Mouse (Mus musculus) erythroblast, embryonic 14.5 days (primary cell): ENCODE measurements around the gene Snapin. TPM values are rescaled to one million over a fixed set of nuclear protein-coding genes. Genes with fewer than 3 reads are reported as not detected.

Source experiments
- H3K27me3 ChIP-seq: 2 replicates; pipeline ENCODE4 v1.6.1; 2012; ENCODE audit warnings: inconsistent platforms; ENCODE audit not compliant: control insufficient read depth
- H3K36me3 ChIP-seq: 2 replicates; pipeline ENCODE4 v1.6.1; 2012; ENCODE audit warnings: mild to moderate bottlenecking, inconsistent platforms; ENCODE audit not compliant: control insufficient read depth
- H3K4me1 ChIP-seq: 2 replicates; pipeline ENCODE4 v1.6.1; 2012; ENCODE audit warnings: inconsistent platforms; ENCODE audit not compliant: control insufficient read depth
- H3K4me3 ChIP-seq: replicated peaks from 2 replicates; pipeline ENCODE3; 2012; ENCODE audit warnings: moderate library complexity, mild to moderate bottlenecking, inconsistent platforms
- H3K9me3 ChIP-seq: 2 replicates; pipeline ENCODE4 v1.6.1; 2012; ENCODE audit warnings: low read length, inconsistent platforms, mixed read lengths; ENCODE audit not compliant: control insufficient read depth
- GATA1 ChIP-seq: IDR thresholded peaks from 2 replicates; pipeline ENCODE4 v1.6.1; 2012; ENCODE audit warnings: low read length, inconsistent platforms, mixed read lengths
- TAL1 ChIP-seq: IDR thresholded peaks from 3 replicates; pipeline ENCODE4 v1.6.1; 2012; ENCODE audit warnings: low read length, inconsistent platforms, mixed read lengths
- polyA plus RNA-seq: library from polyadenylated mRNA; stranded (reverse); fragments of >175 nt; gene quantifications from 2 replicates; pipeline ENCODE4 v1.2.3, GENCODE M21; 2012

Snapin gene
- polyA plus RNA-seq, 1 experiment: 0.14 TPM

DNA sequence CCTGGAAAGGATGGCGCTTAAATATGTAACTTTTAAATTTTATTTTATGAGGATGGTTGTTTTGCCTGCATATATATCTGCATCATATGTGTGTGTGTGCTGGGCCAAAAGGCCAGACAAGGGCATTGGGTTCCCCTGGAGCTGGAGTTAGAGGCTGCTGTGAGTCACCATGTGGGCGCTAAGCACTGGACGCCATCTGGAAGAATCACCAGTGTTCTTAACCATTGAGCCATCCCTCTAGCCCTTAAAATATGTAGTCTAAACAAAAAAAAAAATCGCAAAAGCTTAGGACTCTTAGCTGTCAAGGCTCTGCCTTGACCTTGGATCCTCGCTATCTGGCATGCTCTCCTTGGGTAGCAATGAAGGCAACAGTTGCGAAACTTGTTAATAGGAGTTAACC, 2.3 kb downstream of the Snapin start:
- Histone ChIP-seq H3K36me3 (peaks cover 62% of the 10 kb centered on the region), H3K4me3 (no peak overlapping the region), H3K4me1 (peaks cover 20% of the 10 kb centered on the region), H3K27me3 (no peaks in the 10 kb centered on the region), H3K9me3 (no peaks in the 10 kb centered on the region)
- TF ChIP-seq TAL1 (no peak), GATA1 (no peak)

DNA sequence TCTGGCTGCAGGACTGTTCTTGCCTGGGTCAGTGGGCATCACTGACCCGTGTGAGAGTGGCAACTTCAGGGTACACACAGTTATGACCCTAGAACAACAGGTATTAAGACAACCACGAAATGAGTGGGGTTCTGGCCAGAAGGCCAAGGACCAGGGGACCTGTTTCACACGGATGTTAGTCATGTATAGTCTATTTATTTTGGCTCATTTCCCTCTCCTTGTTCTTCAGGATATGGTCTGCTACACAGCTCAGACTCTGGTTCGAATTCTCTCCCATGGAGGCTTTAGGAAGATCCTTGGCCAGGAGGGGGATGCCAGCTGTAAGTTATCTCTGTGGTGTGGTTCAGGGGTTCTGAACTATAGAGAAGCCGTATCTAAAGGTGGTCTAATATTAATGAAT, 3.8 kb downstream of the Snapin start:
- Histone ChIP-seq H3K9me3 (no peaks in the 10 kb centered on the region), H3K4me3 (no peak overlapping the region), H3K27me3 (no peaks in the 10 kb centered on the region), H3K4me1 (peaks cover 20% of the 10 kb centered on the region), H3K36me3 (peaks cover 76% of the 10 kb centered on the region)
- TF ChIP-seq GATA1 (no peak), TAL1 (no peak)

DNA sequence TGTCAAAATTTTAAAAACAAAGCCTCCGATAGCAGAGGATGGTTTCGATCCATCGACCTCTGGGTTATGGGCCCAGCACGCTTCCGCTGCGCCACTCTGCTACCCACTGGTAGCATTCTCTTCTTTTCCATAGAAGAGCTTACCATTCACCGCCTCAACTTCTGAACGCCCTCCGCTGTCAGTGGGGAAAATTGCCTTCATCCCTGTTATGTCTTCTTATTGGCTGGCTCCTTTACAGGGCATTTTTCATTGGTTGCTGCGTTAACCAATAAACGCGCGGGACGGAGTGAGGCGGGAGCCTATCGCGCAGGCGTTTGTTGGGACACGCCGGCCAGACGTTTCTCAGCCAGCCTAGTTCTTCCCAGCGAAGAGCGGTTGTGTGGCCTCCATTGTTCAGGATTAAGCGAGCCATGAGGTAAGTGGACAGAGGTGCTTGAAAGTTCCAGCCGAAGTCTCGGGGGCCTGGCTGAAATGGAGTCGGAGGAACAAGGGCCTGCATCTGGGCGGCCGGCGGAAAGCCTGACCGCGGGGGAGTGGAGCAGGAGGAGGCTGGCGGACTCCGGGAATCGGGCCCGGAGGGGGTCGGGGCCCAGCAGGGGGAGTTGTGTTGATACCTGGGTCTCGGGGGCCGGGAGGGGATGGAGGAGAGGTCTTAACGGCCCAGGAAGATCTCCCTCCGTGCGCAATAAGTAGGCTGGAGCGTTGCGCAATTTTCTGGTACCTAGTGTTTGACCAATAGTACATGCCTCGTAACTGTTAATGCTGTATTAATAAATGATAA, 14.8 kb downstream of the Snapin start, which contains the start of gene Ilf2:
TSS of gene Ilf2 (plus strand) at position 296 of the 781 bp plus-strand sequence.
- H3K36me3 ChIP-seq: peaks cover 33% of the 10 kb centered on the region
- H3K4me3 ChIP-seq: peak within 1 kb of the TSS; percentile 97
- no peak for TF ChIP-seq GATA1
- no peak for TF ChIP-seq TAL1
- H3K27me3 ChIP-seq: no peaks in the 10 kb centered on the region
- H3K9me3 ChIP-seq: no peaks in the 10 kb centered on the region
- H3K4me1 ChIP-seq: peaks cover 17% of the 10 kb centered on the region

DNA sequence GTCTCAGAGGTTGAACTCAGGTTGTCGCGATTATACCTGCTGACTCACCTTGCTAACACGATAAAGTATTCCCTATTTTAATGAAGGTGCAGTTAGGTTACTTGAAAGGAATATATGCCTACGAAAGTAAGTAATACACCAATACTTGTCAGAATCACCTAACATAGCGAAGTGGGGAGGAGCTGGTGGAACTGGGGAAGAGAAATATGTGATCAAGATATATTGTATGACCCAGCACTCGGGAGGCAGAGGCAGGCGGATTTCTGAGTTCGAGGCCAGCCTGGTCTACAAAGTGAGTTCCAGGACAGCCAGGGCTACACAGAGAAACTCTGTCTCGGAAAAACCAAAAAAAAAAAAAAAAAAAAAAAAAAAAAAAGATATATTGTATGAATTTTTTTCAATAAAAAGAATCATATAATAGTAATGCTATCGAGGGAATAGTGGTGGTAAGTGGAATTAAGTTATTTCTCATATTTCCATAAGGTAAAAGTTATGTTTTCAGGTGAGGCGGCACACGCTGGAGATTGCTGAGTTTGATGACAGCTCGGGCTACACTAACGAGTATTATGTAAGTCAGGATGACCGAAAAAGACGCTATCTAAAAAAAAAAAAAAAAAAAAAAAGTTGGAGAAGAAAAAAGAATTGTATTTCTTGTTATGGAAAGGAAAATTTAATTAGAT, 15.5 kb downstream of the Snapin start:
- peaks cover 25% of the 10 kb centered on the region for H3K36me3 ChIP-seq
- H3K9me3 ChIP-seq: no peaks in the 10 kb centered on the region
- H3K4me3 ChIP-seq: peak overlapping the region; percentile 97
- H3K27me3 ChIP-seq: no peaks in the 10 kb centered on the region
- peaks cover 17% of the 10 kb centered on the region for H3K4me1 ChIP-seq
- no peak for TF ChIP-seq GATA1
- no peak for TF ChIP-seq TAL1

DNA sequence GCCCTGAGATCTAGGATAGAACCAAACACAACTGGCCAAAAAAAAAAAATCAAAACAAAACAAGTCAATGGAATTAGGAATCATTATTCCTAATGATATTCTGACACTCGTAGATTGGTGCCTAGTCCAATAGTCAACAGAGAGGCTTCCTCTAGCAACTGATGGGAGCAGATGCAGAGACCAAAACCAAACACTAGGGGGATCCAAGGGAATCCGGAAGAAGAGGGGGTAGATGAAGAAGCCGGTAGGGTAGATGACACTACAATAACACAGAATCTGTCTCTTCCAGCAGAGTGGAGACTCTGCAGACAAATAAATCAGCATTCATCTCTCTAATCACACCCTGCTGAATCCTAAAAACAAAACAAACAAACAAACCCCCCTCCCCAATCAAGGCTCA, 18.6 kb downstream of the Snapin start:
- H3K4me3 ChIP-seq: no peak overlapping the region
- no peaks in the 10 kb centered on the region for H3K9me3 ChIP-seq
- H3K36me3 ChIP-seq: peaks cover under 1% of the 10 kb centered on the region
- H3K27me3 ChIP-seq: peaks cover 21% of the 10 kb centered on the region
- no peak for TF ChIP-seq TAL1
- TF ChIP-seq GATA1: no peak
- H3K4me1 ChIP-seq: peaks cover 15% of the 10 kb centered on the region

DNA sequence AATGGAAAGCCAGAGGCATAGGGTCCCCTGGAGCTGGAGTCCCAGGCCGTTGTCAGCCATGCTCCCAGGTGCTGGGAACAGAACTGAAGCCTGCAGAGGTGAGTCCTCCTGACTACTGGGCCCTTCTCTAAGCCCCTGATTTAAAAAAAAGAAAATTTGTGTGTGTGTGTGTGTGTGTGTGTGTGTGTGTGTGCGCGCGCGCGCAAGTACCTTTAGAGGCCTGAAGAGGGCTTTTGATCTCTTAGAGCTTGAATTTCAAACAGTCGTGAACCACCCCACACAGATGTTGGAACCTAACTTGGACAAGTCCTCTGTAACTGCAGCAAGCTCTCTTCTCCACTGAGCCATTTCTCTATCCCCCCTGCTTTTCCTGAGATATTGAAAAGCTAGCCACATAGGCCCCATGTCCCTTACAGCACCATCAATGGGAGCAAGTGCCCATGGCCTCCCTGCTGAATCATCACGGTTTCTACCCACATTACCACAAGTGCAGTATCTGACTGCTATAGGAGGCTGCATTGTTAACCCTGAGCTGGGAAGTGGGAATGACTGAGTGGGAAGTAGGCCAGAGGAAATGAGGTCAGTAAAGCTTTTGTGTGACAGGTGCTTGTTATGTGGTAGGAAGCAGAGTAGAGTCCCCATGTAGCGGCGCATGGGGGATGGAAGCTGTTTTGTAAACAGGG, 23.1 kb downstream of the Snapin start:
- Histone ChIP-seq H3K9me3 (peaks cover 11% of the 10 kb centered on the region; the same call in 1 of the 2 replicates), H3K4me3 (no peak overlapping the region), H3K4me1 (peaks cover 18% of the 10 kb centered on the region), H3K36me3 (no peaks in the 10 kb centered on the region), H3K27me3 (peaks cover 63% of the 10 kb centered on the region)
- no peak for TF ChIP-seq GATA1
- no peak for TF ChIP-seq TAL1

DNA sequence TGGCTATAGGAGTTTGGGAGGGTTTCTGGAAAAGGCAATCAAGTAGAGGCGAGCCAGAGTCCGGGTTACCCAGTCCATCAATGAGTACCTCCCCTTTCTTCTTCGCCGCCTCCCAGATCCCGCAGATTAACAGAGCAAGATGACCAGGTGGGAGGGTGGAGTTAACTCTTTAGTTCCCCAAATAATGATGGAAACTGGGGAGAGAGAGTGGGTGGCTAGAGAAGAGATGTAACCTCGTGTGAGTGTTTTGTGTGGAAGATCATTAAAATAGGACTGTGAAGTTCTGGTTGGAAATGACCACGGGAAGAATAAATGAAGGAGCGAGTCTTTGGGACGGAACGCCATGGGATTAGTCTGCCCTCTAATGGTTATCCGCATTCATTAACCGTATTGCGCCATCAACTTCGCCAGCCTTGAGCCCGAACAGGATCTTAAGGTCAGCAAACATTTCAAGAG, 24.5 kb downstream of the Snapin start:
- Histone ChIP-seq H3K4me3 (no peak overlapping the region), H3K27me3 (peaks cover 78% of the 10 kb centered on the region)
- TF ChIP-seq TAL1 (no peak), GATA1 (no peak)

DNA sequence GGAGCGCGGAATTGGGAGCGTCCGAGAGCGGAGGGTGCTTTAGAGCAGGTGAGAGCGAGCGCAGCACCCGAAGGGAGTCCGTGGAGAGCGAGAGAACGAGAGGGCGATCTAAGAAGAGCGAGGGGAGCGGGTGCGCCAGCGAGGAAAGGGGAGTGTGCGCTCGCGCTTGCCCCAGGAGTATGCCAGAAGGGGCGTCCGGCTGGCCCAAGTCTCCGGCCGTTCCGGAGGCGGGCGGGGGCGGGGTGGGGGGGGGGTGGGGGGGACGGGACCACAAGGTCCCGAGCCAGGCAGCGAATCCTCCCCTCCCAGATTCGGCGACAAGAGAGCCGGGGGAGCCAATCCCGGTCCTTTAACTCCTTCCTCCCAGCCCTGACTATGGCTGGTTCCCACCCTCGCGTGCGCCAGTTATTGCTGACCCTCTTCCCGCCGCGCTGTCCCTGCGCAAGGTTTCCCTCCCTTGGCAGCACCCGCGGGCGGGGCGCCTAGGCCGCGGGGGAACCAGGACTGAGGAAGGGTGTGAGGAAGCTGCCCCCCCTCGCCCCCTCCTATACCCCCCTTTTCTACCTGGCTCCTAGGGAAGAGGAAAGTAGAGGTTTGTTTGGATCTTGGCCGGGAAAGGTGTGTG, 25.0 kb downstream of the Snapin start, which contains the start of gene Npr1:
TSS of gene Npr1 (minus strand) at position 181 of the 625 bp plus-strand sequence.
- H3K9me3 ChIP-seq: peaks cover 11% of the 10 kb centered on the region; the same call in 1 of the 2 replicates
- peaks cover 82% of the 10 kb centered on the region for H3K27me3 ChIP-seq
- H3K4me1 ChIP-seq: peaks cover 13% of the 10 kb centered on the region
- TF ChIP-seq TAL1: no peak
- no peak for TF ChIP-seq GATA1
- H3K4me3 ChIP-seq: peak within 1 kb of the TSS; percentile 48
- no peaks in the 10 kb centered on the region for H3K36me3 ChIP-seq

More for the DNA sequence above, 24.5 kb downstream of the Snapin start:
- peaks cover 11% of the 10 kb centered on the region; the same call in 1 of the 2 replicates for H3K9me3 ChIP-seq
- peaks cover 13% of the 10 kb centered on the region for H3K4me1 ChIP-seq
- no peaks in the 10 kb centered on the region for H3K36me3 ChIP-seq
